Mouse (Mus musculus) liver, embryonic 16.5 days (tissue): Measurements from ENCODE around the gene Agpat1. TPM values are rescaled to one million over a fixed set of nuclear protein-coding genes. Genes with fewer than 3 reads are reported as not detected.

Source experiments
- ATAC-seq: fragments of 200-750 bp; cut with Nextera tagmentation; 2 replicates; pipeline ENCODE4 v1.8.0; 2017; ENCODE audit warnings: low read depth, mild to moderate bottlenecking, moderate number of reproducible peaks, moderate library complexity
- H3K27ac ChIP-seq: fragments of 300-500 bp; sonication (generic); 2 replicates; pipeline ENCODE4 v1.5.1; 2014; ENCODE audit warnings: mild to moderate bottlenecking, low read length
- H3K27me3 ChIP-seq: fragments of 300-500 bp; sonication (generic); 2 replicates; pipeline ENCODE4 v1.6.1; 2014; ENCODE audit warnings: low read depth, low read length, mixed read lengths; ENCODE audit not compliant: control insufficient read depth, insufficient read depth
- H3K36me3 ChIP-seq: fragments of 300-500 bp; sonication (generic); 2 replicates; pipeline ENCODE4 v1.6.1; 2014; ENCODE audit warnings: mild to moderate bottlenecking; ENCODE audit not compliant: control insufficient read depth, insufficient read depth
- H3K4me1 ChIP-seq: fragments of 300-500 bp; sonication (generic); 2 replicates; pipeline ENCODE4 v1.6.1; 2014; ENCODE audit warnings: low read depth, low read length, mixed read lengths; ENCODE audit not compliant: control insufficient read depth
- H3K4me2 ChIP-seq: fragments of 300-500 bp; sonication (generic); 2 replicates; pipeline ENCODE4 v1.6.1; 2014; ENCODE audit warnings: low read depth, low read length, mixed read lengths
- H3K4me3 ChIP-seq: fragments of 300-500 bp; sonication (generic); 2 replicates; pipeline ENCODE4 v1.5.1; 2014; ENCODE audit warnings: low read depth, mild to moderate bottlenecking, low read length
- H3K9ac ChIP-seq: fragments of 300-500 bp; sonication (generic); 2 replicates; pipeline ENCODE4 v1.6.1; 2014; ENCODE audit warnings: low read depth, low read length
- H3K9me3 ChIP-seq: fragments of 300-500 bp; sonication (generic); replicated peaks from 2 replicates; pipeline ENCODE4 v1.6.1; 2016; ENCODE audit warnings: low read length; ENCODE audit not compliant: control insufficient read depth
- WGBS: fragments of 180-500 bp; shearing (Covaris S2); extraction: QIAGEN DNeasy Blood & Tissue Kit; methylation state at CpG from one replicate; pipeline ENCODE4 v1.1.7; 2014; ENCODE audit not compliant: insufficient replicate concordance; 5-methylcytosine and 5-hydroxymethylcytosine counted together
- polyA plus RNA-seq: library from polyadenylated mRNA; unstranded; fragments of >200 nt; fragmentation: Nextera tagmentation; extraction: Ambion mirVana; gene quantifications from 2 replicates; pipeline ENCODE4 v1.2.1, GENCODE M21; 2015

Agpat1 gene
- polyA plus RNA-seq, 1 experiment from 2014 or later: 21.3 TPM

DNA sequence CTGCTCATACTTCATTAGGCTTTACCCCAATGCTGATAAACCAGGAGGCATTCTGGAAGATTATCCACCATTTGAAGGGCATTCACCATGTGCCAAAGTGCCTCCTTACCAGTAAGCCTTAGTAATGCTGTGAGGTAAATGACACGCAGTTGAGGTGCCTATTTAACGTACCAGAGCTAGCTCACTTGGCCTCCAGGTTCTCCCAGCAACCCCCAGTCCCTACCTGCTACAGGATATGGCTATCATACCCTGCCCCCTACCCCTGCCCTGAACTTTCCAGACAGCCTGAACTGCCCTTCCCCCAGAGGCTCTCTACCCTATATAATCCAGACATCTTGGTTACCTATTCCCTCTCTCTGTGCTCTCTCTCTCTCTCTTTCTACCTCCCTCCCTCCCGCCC lies 15.3 kb upstream of the Agpat1 start:
- peak overlapping the region; percentile 26; the same call in 1 of the 2 replicates for H3K27ac ChIP-seq
- ATAC-seq: no peak
- no peaks in the 10 kb centered on the region for H3K36me3 ChIP-seq
- H3K9ac ChIP-seq: peak overlapping the region; percentile 15; the same call in 1 of the 2 replicates
- H3K4me1 ChIP-seq: peaks cover 63% of the 10 kb centered on the region
- 47% methylated on average over 3 of the region's 3 CpGs for WGBS
- H3K27me3 ChIP-seq: no peaks in the 10 kb centered on the region
- no peaks in the 10 kb centered on the region for H3K9me3 ChIP-seq
- no peak overlapping the region for H3K4me3 ChIP-seq
- peak overlapping the region; percentile 100; the same call in 1 of the 2 replicates for H3K4me2 ChIP-seq

DNA sequence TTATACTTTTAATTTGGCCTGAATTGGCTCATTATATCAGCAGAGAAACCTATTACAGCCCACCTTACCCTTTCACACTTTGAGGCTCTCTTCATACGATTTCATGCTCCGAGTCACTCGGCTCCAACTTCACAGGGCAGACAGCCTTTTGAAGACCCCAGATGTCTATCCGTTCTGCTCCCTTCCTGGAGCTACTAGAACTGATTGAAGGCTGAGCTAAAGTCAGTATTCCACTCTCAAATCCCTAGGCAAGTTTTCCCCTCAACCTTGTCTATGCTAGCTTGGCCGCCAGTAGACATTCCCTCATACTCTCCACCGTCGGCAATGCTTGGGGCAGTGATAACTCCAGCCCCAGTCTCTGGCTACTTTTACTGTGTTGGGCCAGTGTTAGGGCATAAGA lies 14.9 kb upstream of the Agpat1 start:
- peak overlapping the region; percentile 83 for H3K4me3 ChIP-seq
- peak overlapping the region; percentile 37; the same call in 1 of the 2 replicates for H3K9ac ChIP-seq
- H3K36me3 ChIP-seq: no peaks in the 10 kb centered on the region
- peak overlapping the region; percentile 89 for H3K27ac ChIP-seq
- H3K4me2 ChIP-seq: peak overlapping the region; percentile 100
- ATAC-seq: no peak
- H3K27me3 ChIP-seq: no peaks in the 10 kb centered on the region
- 23% methylated on average over 7 of the region's 7 CpGs for WGBS
- no peaks in the 10 kb centered on the region for H3K9me3 ChIP-seq
- H3K4me1 ChIP-seq: peaks cover 67% of the 10 kb centered on the region

DNA sequence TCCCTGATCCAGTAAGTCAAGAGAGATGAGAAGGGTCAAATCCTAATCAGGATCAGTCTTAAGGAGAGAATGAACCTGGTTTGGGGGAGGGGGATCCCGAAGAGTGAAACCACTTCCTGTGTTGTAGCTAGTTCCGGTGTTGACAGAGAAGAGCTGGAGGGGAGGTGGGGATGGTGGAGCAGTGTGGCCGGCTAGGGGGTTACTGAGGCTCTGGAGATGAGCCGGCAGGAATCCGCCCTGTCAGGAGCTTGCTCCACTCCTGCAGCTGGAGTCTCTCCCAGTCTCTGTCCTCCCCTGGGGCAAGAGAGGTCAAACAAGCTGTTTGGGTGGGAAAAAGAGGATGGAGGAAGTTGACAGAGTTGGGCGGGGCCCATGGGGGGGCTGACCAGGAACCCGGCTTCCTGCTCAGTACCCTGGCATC lies 14.4 kb upstream of the Agpat1 start, which contains the start of gene Gpsm3:
Gene Gpsm3, plus strand, starts transcription at position 126 of the 421 bp plus-strand sequence.
- Histone ChIP-seq H3K27me3 (no peaks in the 10 kb centered on the region), H3K4me2 (peak within 1 kb of the TSS; percentile 100), H3K36me3 (peaks cover 2% of the 10 kb centered on the region; the same call in 1 of the 2 replicates), H3K9me3 (no peaks in the 10 kb centered on the region), H3K9ac (peak within 1 kb of the TSS; percentile 95; the same call in 1 of the 2 replicates), H3K4me3 (peak within 1 kb of the TSS; percentile 83), H3K4me1 (peaks cover 67% of the 10 kb centered on the region), H3K27ac (peak within 1 kb of the TSS; percentile 89)
- 4% methylated on average over 7 of the region's 7 CpGs for WGBS
- ATAC-seq: no peak

DNA sequence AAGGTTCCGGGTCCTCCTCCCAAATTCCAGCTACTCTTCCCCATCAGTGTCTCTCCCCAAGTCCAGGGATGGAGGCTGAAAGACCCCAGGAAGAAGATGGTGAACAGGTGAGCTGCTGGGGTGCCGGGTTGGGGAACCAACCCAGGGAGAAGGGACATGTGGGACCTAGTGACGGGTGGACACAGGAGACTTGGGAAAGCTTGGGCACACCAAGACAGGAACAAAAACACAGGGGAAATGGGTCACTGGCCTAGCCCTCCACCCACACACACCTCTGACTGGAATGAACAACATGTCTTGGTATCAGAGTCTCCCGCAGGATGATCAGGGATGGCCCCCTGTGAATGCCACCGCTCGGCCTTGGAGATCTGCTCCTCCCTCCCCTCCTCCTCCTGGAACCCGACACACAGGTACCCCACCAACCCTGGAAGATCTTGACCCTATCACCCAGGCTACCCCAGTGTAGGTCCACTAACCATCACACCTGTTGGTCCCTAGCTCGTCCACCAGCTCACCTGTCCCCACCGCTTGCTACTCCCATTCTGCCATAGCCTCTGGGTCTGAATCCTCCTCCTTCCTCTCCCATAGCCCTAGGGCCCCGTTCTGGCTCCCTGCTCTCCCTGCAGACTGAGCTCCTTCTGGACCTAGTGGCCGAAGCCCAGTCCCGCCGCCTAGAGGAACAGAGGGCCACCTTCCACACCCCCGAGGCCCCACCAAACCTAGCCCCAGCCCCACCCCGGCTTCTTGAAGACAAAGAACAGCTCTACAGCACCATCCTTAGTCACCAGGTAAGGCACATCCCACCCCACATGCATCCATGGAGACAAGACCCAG lies 13.7 kb upstream of the Agpat1 start:
- Histone ChIP-seq H3K4me1 (peaks cover 67% of the 10 kb centered on the region), H3K27me3 (no peaks in the 10 kb centered on the region), H3K9me3 (no peaks in the 10 kb centered on the region), H3K9ac (peak overlapping the region; percentile 95; the same call in 1 of the 2 replicates), H3K36me3 (peaks cover 4% of the 10 kb centered on the region), H3K4me3 (peak overlapping the region; percentile 83), H3K4me2 (peak overlapping the region; percentile 100), H3K27ac (peak overlapping the region; percentile 89)
- 38% methylated on average over 15 of the region's 15 CpGs for WGBS
- ATAC-seq: no peak

DNA sequence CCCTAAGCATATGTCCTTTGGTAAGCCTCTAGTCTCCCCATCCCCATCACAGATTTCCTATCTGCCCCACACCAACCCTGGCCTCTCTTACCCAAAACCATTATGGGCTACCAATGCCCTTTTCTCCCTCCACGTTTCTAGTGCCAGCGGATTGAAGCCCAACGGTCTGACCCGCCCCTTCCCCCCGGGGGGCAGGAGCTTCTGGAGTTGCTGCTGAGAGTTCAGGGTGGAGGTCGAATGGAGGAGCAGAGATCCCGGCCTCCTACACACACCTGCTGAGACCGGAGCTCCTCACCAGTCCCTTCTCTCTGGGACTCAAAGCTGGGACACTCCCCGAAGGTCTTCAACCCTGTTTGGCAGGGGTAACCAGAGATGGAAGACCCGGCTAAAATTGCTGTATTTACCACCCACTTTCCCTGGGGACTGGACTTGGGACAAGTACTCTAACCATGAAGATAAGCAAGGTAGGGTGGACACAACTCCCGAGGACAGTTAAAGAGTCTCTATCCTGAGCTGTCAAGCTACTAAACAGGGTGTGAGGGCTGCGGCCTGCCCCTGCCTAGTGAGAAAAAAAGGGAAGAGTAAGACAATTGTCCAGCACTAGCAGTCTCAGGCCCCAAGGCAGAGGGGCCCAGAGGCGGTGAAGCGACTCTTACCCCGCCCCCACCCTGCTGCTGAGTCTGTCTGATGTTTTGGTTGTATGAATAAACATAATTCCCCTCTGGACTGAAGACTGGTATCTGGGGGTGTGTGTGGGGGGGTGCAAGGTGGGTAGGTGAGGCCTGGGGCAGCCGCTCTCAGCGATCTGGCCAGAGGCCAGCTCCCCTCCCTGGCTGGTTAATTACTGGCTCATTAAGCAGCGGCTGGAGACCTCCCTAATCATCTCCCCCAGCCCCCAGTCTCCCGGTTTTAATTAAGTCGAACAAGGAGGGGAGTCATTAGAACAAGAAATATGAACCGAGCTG lies 12.8 kb upstream of the Agpat1 start, which contains the start of gene Pbx2:
Gene Pbx2, plus strand, starts transcription at position 238 of the 965 bp plus-strand sequence.
- Histone ChIP-seq H3K4me1 (peaks cover 65% of the 10 kb centered on the region), H3K4me2 (peak within 1 kb of the TSS; percentile 100), H3K4me3 (peak within 1 kb of the TSS; percentile 83), H3K27me3 (no peaks in the 10 kb centered on the region), H3K9me3 (no peaks in the 10 kb centered on the region), H3K36me3 (peaks cover 10% of the 10 kb centered on the region), H3K27ac (peak within 1 kb of the TSS; percentile 89), H3K9ac (peak within 1 kb of the TSS; percentile 95)
- no peak for ATAC-seq
- WGBS: 5% methylated on average over 21 of the region's 21 CpGs

DNA sequence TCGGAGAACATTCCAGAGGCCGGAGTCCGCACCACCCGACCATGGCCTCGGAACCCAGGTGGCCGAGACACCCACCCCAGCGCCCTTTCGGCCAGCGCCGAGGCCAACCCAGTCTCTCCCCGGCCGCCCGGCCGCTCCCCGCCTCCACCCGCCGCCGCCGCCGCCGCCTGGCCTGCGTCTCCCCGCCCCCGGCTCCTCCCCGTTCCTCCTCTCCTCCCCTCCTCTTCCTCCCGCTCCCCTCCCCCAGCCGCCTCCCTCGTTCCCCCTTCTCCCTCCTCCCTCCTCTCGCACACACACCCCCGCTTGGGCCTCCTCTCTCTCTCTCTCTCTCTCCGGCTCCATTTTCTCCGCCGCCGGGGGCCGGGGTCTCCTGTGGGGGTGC lies 12.1 kb upstream of the Agpat1 start:
- WGBS: under 1% methylated on average over 21 of the region's 35 CpGs
- Histone ChIP-seq H3K9ac (peak overlapping the region; percentile 95), H3K9me3 (no peaks in the 10 kb centered on the region), H3K4me3 (peak overlapping the region; percentile 83), H3K4me2 (peak overlapping the region; percentile 100), H3K4me1 (peaks cover 63% of the 10 kb centered on the region), H3K27ac (peak overlapping the region; percentile 89), H3K27me3 (no peaks in the 10 kb centered on the region), H3K36me3 (peaks cover 10% of the 10 kb centered on the region)
- ATAC-seq: peak; percentile 65

DNA sequence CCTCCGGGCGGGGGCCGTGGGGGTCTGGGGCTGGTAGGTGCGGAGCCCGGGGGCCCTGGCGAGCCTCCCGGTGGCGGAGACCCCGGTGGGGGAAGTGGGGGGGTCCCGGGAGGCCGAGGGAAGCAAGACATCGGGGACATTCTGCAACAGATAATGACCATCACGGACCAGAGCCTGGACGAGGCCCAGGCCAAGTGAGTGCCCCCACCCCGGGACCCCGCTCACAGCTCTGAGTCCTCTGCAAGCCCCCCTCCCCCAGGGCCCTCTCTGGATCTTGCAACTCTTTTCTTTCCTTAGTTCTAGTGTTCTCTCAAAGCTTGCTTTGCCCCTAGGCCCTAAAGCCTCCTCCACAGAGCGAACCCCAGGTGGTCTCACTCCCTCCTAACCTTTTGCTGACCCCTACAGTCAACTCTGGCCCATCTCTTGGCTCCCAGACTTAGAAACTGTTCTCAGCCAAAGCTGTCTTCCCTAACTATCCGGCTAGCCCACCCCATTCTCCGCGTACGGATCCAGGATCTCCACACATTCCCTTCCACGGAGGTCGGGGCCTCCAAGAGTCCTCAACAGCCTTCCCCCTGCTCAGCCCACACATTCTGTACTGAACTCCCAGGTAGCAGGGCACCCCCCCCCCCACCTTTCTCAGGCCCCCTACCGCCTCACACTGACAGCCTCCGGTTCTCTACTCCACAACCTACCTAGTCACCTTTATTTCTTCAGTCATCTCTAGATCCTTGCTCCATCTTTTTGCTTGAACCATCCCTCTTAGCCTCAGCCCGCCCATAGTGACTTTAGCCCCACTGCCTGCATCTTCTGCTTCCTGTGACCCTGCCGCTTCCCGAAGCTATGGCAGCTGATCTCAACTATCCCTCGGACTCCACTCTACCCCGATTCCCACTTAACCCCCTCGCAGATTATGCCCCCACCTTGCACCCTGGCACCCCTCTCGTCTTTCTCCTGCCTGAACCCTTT lies 11.2 kb upstream of the Agpat1 start:
- Histone ChIP-seq H3K9ac (peak overlapping the region; percentile 95), H3K36me3 (peaks cover 10% of the 10 kb centered on the region), H3K27ac (peak overlapping the region; percentile 89), H3K9me3 (no peaks in the 10 kb centered on the region), H3K4me2 (peak overlapping the region; percentile 100), H3K4me3 (peak overlapping the region; percentile 83), H3K27me3 (no peaks in the 10 kb centered on the region), H3K4me1 (peaks cover 67% of the 10 kb centered on the region)
- WGBS: 3% methylated on average over 31 of the region's 32 CpGs
- no peak; the same call in 1 of the 2 replicates for ATAC-seq
